Mouse (Mus musculus) left cerebral cortex, postnatal 25 days (tissue): ENCODE measurements around the gene Arhgap19. TPM values are rescaled to one million over a fixed set of nuclear protein-coding genes. Genes with fewer than 3 reads are reported as not detected.

ENCODE experiments used
- DNase-seq, 2 experiments: peaks; one replicate each; pipeline ENCODE4 v3.0.0; 2022; ENCODE audit warnings: low spot score in 2 of 2, mixed read lengths in 1 of 2
- intact Hi-C: fragments of 180-260 bp; cut with DNase I; formaldehyde crosslinking; loops from one replicate; pipeline ENCODE4 v1.15.1; 2025
- total RNA-seq, 2 experiments: library from RNA; stranded (reverse); gene quantifications; 2 replicates each; pipeline ENCODE4 v1.2.3; 2021

The Arhgap19 gene
- total RNA-seq, 2 experiments from 2014 or later = 2.7 to 3.7 TPM

DNA sequence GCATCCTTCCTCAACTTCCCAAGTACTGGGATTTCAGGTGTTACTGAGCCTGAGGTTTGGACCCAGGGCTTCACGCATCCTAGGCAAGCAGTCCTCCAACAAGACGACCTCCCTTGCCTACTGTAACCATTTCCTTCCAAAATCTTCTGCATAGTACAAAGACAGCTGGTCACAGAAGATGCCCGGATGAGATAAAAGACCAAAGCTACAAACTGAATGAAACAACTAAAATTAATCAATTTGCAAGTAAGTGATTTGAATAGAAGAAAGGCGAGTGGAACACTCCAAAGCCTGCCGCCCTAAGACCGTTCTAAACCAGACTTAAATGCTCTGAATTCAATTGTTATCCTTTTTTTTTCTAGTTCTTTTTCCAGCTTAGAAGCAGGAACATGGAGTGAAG lies 33.6 kb upstream of the Arhgap19 start:
- intact Hi-C loops = no loop called here
- no peak for DNase-seq

DNA sequence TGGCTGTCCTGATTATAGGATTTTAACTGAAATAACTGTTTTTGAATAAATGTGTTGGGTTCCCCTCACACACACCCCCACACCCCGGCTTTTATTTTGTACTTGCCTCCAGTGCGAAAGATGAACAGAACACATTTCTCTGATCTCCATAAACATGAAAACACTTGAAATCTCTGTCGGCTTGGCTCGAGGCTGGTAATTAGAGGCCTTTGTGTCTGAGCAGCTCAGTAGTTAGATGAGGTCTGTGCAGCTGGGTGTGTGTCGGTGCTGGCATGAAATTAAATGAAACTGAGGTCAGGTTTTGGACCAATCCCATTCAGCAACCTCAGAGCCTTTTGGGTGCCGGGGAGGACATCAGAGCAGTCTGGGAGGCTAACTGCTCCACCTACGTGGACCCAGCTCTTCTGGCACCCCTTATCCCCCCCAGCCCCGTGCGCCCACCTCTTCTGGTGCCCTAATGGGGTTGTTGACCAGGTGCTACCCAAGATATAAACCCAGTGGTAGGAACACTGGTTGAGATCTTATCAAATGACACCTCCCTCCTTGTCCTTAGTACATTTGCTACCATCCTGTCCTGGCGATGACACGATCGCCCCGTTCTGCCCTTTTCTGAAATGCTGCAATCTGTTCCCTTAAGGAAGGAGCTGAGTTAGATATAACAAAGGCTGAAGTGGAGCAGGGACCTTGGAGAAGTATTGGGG lies 30.8 kb upstream of the Arhgap19 start:
- DNase-seq = peak; percentile 10 to 31
- intact Hi-C loops = no loop called here

DNA sequence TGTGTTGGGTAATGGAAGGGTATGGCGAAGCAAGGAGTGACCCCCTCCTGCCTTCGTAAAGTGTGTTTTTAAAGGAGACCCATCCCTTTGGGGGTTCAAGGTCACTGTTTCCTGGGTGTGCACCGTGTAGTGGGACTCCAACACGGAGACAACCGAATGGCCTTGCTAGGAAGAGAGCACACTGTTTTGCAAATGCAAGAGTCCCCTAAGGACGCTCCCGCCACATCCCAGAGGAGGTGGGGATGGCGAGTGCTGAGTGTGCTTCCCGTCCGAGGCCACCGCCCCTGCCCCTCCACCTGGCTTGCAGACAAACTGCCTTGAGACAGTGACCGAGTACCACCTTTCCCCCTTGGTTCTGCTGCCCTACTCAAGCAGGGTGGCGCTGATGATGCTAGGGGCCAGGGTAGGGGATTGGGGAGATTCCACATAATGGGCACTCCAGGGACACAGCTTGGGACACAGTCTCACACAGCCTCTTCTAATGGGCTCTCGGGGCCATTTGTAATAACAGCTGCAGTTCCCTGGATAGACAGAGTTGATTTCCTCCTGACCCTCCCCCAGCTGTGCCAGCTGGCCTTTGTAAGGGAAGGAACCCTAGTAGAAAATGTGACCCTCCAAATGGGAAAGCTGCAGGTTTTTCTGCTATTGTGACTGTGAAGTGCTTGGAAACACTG lies 30.0 kb upstream of the Arhgap19 start:
- no peak for DNase-seq
- intact Hi-C loops = loop anchor here (1.0 kb wide), 1 partner anchor 14 kb away; no protein-coding TSS in a partner anchor

DNA sequence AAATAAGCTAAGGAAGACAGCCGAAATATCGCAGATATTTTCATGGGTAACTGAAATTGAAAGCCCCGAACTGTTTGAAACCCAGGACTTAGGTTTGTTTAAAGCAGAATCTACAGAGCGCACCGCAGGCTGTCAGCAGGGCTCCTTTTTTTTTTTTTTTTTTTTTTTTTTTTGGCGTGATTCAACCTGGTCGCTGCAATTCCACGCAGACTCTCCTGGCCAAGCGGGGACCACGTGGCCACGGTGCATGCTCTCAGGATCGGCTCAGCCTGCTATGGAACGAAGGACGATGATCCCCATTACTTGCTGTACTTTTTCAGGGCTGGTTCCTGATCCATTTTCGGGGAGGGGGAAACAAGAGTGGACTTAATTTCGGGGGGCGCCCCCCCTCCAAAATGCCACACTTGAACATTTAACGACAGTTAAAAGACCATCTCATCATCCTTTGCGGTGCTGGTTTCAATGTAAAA lies 29.3 kb upstream of the Arhgap19 start:
- intact Hi-C loops = loop anchor here (1.0 kb wide), 1 partner anchor 15 kb away; no protein-coding TSS in a partner anchor
- peak; percentile 42 to 55 for DNase-seq

DNA sequence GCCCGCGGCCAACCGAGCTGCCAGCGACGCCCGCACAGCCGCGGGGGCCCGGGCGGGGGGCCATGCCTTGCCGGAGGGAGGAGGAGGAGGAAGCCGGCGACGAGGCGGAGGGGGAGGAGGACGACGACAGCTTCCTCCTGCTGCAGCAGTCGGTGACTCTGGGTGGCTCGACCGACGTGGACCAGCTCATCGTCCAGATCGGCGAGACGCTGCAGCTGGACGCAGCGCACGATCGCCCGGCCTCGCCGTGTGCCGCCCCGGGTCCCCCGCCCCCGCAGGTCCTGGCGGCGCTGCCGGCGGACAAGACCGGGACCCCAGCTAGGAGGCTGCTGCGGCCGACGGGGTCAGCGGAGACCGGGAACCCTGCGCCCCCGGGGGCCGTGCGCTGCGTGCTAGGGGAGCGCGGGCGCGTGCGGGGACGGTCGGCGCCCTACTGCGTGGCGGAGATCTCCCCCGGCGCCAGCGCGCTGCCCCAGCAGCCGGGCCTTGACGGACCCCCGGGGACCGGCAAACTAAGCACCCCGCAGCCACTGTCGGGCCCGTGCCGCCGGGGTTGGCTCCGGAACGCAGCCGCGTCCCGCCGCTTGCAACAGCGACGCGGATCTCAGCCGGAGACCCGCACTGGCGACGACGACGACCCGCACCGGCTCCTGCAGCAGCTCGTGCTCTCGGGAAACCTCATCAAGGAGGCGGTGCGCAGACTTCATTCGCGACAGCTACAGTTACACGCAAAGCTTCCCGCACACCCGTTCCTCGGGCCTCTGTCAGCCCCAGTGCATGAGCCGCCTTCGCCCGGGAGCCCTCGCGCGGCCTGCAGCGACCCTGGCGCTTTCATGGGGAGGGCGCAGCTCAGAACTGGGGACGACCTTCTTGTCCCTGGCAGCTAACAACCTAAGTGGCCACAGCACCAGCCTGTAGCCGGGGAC lies 28.5 kb upstream of the Arhgap19 start:
- DNase-seq = peak; percentile 52 to 60
- intact Hi-C loops = loop anchor here (1.0 kb wide), 1 partner anchor 16 kb away; no protein-coding TSS in a partner anchor

DNA sequence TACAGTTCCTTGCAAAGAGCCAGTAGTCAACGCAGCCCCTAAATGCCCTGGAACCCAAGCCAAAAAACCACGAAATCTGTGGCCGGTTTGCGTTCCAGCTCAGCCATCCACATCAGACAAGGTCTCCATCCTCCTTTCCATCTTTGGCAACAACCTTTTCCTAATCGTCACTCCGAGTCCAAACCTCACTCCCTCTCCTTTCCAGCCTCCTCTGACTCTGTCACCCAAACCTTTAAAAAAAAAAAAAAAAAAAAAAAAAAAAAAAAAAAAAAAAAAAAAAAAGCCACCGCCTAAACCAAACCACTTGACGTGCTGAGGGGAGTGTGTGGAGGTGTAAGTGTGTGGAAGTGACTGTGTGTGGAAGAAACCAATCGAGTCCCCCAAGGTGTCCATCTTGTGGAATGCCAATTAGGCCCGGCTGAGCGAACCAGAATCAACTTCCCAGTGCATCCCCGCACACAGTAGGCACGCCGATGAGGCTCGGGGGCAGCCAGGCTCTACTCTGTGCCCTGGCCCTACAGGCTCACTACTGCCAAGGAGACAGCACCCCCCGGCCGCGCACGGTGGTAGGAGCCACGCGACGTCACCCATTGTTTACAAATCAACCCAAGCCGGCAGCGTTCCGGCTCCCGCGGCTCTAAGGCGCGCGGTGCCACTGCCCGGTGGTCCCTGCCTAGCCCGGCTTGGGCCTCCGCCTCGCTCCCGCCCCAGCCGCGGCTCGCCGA lies 27.7 kb upstream of the Arhgap19 start, which contains the start of gene Frat1:
TSS of gene Frat1 (plus strand) at position 590 of the 725 bp plus-strand sequence.
- DNase-seq = peak; percentile 93 to 94
- intact Hi-C loops = no loop called here

DNA sequence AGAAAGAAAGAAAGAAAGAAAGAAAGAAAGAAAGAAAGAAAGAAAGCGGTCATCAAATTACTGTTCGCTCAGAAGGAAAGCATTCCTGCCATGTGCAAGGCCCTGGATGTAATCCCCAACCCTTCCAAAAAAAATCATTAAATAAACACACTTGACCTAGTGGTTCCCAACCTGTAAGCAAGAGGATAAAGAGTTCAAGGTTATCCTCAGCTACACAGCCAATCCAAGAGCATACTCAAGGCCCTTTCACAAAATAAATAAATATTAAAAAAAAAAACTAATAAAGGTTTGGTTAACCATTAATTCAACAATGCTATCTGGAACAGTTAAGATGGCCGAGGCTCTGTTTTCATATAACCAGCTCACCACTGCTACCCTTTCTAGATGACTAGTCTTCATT lies 27.1 kb upstream of the Arhgap19 start:
- DNase-seq = no peak
- intact Hi-C loops = no loop called here

DNA sequence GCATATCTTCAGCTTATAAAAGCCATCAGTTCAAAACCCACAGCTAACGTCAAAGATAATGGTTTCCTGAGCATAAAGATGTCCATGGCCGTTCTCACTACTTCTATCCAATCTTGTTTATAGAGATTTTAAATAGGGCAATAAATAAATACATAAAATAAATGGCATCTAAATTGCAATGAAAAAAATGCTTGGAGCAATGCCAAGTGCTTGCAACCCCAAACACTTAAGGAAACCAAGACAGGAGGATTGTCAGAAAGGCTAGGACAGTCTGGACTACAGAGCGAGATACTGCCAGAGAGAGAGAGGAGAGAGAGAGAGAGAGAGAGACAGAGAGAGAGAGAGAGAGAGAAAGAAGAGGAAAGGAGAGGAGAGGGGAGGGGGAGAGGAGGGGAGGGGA lies 24.7 kb upstream of the Arhgap19 start:
- no peak for DNase-seq
- intact Hi-C loops = no loop called here

DNA sequence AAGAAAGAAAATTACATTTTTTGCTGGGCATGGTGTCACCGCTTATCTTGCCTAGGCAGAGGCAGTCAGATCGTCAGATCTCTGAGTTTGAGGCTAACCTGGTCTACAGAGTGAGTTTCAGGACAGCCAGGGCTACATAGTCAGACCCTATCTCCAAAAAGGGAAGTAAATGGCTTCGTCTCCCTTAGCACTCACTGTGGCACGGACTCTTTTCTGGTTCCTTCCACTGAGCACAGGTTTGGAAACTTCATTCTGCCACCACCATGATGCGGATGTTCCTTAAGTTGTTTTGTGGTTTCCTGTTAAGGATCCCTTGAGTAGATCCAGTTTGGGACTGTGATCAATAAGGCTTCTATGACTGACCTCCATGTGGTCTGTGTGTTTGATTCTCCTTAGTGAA lies 23.1 kb upstream of the Arhgap19 start:
- intact Hi-C loops = no loop called here
- no peak for DNase-seq

DNA sequence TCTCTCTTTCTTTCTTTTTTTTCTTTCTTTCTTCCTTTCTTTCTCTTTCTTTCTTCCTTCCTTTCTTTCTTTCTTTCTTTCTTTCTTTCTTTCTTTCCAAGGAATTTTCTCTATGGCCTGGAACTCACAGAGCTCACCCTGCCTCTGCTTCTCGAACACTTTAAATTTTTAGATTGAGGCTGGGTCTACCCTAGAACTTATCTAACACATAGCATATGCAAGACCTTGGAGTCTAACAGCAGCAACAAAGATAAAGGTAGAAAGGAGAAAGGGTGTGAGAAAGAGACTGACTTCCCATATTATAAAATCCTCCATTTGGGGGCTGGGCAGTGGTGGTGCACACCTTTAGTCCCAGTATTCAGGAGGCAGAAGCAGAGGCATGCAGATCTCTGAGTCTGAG lies 20.7 kb upstream of the Arhgap19 start:
- intact Hi-C loops = no loop called here
- no peak for DNase-seq

DNA sequence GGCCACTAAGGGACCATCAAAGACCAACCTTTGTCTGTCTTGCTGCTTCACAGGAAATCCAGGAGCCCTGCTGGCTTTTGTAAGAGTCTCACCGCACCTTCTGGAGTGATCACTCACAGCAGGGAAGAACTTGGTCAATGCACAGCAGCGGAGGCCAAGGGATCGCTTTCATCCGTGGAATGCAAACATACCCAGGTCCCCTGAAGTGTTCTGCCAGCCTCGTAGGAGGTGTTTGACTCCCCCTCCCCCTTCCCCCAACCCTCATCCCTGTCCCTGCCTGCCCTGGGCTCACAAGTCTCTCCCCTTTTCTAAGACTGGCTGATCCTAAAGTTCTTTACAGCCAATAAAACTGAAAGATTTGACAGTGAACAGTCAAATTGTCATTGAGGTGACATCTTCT lies 19.6 kb upstream of the Arhgap19 start:
- intact Hi-C loops = no loop called here

DNA sequence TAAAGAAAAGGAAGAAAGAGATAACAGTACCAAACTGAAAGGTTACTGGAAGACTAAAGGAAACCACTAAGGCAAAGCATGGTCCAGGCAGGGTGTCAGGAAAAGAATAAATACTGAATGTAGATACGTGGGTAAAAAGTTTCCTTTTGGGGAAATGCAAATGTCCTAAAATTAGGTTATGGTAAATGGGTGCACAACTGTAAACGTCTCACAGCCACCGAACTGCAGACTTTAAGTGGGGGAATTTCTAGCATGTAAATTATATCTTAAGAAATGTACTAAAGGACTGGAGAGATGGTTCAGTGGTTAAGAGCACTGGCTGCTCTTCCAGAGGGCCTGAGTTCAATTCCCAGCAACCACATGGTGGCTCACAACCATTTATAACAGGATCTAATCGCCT lies 16.9 kb upstream of the Arhgap19 start:
- intact Hi-C loops = no loop called here
- DNase-seq = no peak

More for the DNA sequence above, 19.6 kb upstream of the Arhgap19 start:
- no peak for DNase-seq

DNA sequence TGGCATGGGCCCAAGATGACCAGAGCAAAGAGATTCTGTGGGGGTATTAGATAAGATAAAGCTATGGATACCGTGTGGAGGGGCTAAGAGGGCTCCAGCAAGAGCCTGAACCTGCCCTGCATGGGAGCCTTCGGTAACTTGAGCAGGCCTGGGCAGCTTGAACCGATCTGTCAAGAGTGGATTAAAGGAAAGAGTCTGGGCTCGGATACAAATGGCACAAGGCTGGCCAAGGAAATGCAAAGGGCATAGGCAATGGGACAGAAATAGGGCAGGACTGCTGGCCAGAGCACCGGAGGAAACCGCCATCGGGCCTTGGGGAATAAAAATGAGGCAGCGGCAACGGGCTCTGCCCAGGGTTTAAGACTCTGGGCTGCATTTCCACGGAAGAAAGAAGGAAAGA lies 15.5 kb upstream of the Arhgap19 start:
- intact Hi-C loops = no loop called here
- DNase-seq = no peak

DNA sequence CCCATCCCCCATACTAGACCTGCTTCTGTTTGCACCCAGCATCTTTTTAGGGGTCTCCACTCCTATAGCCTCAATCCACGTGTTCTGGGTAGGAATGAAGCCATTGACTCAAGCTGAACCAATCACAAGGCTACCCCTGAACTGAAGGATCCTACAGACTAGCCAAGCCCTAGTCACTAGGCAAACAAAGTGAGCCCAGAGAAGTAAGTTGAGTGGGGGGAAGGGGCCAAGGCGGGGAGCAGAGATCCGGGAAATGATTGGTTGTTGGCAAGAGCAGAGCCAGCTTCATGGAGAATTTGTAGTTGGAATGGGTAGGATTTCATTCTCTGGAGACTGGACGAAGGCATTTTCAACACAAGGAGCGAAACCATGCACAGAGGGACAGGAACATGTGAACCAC lies 15.1 kb upstream of the Arhgap19 start:
- intact Hi-C loops = no loop called here
- no peak for DNase-seq

DNA sequence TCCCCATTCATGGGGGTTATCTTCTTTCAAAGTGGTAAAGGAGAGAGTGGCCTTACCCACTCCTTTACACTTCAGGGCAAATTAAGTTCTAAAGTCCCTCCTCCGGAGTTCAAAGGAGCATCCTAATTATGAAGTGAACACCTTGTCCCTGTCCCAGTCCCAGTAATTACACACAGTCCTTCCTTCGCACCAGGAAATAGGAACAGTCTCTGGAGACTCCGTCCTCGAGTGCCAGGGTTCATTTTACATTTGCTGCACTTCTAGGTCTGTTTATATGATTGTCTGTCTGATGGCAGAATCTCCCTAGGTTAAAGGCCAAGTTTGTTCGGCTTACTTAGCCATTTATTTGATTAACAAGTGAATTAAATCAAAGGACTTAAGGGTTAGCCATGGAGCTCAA lies 14.6 kb upstream of the Arhgap19 start:
- intact Hi-C loops = no loop called here

DNA sequence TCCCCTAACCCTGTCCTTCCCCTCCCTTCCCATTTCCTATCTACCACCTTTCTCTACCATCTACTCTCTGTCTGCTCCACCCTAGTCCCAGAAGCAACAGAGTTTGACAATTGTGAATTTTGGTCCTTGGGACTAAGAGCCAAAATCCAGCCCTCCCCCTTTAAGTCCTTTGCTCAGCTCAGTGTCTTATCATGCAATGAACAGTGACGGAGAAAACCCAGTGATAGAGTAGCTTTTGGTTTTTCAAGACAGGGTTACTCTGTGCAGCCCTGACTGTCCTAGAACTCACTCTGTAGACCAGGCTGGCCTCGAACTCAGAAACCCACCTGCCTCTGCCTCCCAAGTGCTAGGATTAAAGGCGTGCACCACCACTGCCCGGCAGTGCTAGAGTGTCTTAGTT lies 11.5 kb upstream of the Arhgap19 start:
- intact Hi-C loops = no loop called here
- no peak for DNase-seq

More for the DNA sequence above, 14.6 kb upstream of the Arhgap19 start:
- no peak for DNase-seq

DNA sequence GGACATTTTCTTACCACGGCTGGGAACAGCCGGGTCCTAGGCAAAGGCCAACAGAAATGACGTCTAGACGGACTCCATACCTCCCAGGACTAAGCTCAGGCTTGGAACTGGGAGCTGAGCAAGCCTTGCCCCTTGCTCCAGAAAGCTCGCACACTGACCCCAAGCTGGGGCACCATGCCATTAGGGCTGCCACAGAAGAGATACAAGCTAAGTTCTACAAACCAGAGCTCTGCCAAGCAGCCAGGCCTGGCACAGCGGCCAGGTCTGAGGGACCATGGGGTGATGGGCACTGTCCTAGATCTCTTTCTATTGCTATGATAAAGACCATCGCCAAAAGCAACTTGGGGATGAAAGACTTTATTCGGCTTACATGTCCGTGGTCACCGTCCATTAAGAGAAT lies 10.7 kb upstream of the Arhgap19 start:
- intact Hi-C loops = no loop called here
- DNase-seq = no peak

DNA sequence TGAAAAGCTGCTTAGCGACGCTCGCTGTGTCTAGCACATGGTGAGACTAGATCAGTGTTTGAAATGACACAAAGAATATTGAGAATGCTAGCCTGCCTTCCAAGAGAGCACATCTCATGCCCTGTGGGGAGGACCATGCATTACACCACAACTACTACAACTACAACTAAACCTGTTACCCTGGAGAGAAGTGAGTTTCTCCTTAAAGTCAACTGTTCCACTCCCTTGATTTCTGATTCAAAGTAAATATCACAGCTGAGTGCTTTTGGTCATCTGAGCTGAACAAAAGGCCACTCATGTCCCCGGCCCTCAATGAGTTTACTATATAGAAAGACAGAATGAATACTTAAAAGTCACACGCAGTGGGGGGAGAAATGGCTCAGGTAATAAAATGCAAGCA lies 8.2 kb upstream of the Arhgap19 start:
- intact Hi-C loops = no loop called here
- no peak for DNase-seq

DNA sequence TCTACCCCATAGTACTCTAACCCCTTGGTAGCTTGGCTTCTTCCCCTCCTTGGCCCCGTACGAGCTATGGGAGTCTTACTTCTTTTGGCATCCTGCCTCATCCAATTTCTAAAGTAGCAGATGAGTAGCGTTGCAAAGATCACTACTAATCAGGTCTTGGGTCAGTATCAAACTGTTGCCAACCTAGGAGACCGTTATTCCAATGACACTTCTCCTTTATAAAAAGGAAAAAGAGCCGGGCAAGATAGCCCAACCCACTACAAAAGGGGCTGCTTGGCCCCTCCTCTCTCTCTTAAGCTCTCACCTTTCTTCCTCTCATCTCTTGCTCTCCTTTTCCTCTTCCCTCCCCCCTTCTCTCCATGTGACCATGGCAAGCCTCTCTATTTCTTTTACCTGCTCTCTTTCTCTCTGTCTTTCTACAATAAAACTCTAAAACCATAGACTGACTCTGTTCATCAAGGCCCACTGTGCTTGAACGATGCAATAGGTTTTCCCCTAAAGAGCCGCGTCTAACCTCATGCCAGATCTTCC lies 6.3 kb upstream of the Arhgap19 start:
- intact Hi-C loops = no loop called here
- DNase-seq = no peak
